Comparison of ENCODE assay signal across 8 mouse cellular contexts in the genomic region with DNA sequence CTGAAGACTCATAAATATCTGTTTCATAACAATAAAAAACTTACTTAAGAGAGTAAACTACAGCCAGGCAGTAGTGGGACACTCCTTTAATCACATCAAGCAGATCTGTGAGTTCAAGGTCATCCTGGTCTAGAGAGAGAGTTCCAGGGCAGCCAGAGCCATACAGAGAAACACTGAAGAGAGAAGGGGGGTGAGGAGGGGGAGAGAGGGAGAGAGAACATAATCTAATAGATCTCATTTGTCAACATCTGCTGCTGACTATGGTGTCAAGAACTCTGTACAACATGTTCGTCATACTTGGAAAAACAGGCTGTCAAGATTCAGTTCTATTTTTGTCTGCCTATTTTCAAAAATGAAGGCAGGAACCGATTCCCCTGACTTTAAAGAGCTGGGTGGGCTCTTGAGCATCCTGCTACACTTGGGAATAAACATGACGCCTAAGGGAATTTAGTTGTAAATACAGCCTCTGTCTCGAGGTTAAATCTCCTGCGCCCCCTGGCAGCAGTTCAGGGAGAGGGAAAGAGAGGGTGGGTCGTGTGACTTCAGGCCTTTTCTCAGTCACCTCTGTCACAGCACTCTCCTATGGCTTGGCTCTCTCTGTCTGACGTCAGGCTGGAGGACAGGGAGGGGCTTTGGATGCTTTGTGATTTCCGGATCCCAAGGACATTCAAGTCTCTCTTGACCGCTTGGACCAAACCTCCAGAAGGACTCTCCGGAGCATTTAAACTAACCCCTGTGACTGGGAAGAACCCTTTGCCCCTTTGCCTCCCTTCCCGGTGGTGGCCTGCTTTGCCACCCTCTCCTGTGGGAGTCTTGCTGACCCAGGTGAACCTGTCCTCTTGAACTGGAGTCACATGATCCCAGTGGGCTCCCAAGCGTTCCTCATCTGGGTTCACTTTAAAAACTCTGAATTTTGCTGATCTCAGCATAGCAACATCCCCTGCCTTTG. TPM values are rescaled to one million over a fixed set of nuclear protein-coding genes. Genes with fewer than 3 reads are reported as not detected.
DNase-seq lines count a peak whose midpoint lies in the region; ATAC-seq lines count a peak whose summit lies in the region.

No protein-coding gene starts in this region.

- no peaks in the 10 kb centered on the region for H3K9me3 ChIP-seq in forebrain, embryonic 15.5 days
- H3K9me3 ChIP-seq in hindbrain, embryonic 13.5 days, result no peaks in the 10 kb centered on the region
- no peaks in the 10 kb centered on the region for H3K9me3 ChIP-seq in limb, embryonic 15.5 days
- no peaks in the 10 kb centered on the region for H3K9me3 ChIP-seq in midbrain, embryonic 15.5 days

- H3K9ac ChIP-seq in forebrain, embryonic 15.5 days (replicated peaks), result no peak overlapping the region
- H3K9ac ChIP-seq in hindbrain, embryonic 13.5 days, result no peak overlapping the region
- no peak overlapping the region for H3K9ac ChIP-seq in limb, embryonic 15.5 days
- H3K9ac ChIP-seq in midbrain, embryonic 15.5 days, result no peak overlapping the region

- peak; percentile 64; the same call in 1 of the 2 replicates for ATAC-seq in forebrain, embryonic 15.5 days (replicated peaks)
- ATAC-seq in hindbrain, embryonic 13.5 days (ENCODE audit: low FRiP score), result peak; percentile 77
- 0 out of 2 replicates have a peak, but pooled peaks have one; percentile 55 for ATAC-seq in limb, embryonic 15.5 days (ENCODE audit: insufficient number of reproducible peaks, low FRiP score, low TSS enrichment, low read depth)
- peak; percentile 81 for ATAC-seq in midbrain, embryonic 15.5 days (replicated peaks)

- DNase-seq in adrenal gland, adult (ENCODE audit: inconsistent age in 2 of 2, low spot score in 1 of 2), result peak; percentile 27 to 68
- DNase-seq in adrenal gland, postnatal 4 days (ENCODE audit: low spot score in 2 of 2), result no peak
- peak; percentile 89 for DNase-seq in ZHBTc4 (ENCODE audit: low read depth, low spot score)
- peak; percentile 59 for DNase-seq in thymus, postnatal 0 days (ENCODE audit: low spot score)

- peaks cover 9% of the 10 kb centered on the region; the same call in 1 of the 2 replicates for H3K4me1 ChIP-seq in forebrain, embryonic 15.5 days
- H3K4me1 ChIP-seq in hindbrain, embryonic 13.5 days (replicated peaks), result peaks cover 8% of the 10 kb centered on the region
- peaks cover 9% of the 10 kb centered on the region for H3K4me1 ChIP-seq in limb, embryonic 15.5 days
- H3K4me1 ChIP-seq in midbrain, embryonic 15.5 days, result no peaks in the 10 kb centered on the region; the same call in 1 of the 2 replicates

- H3K4me2 ChIP-seq in forebrain, embryonic 15.5 days (replicated peaks), result no peak overlapping the region
- peak overlapping the region; percentile 20; the same call in 1 of the 2 replicates for H3K4me2 ChIP-seq in hindbrain, embryonic 13.5 days
- peak overlapping the region; percentile 10; the same call in 1 of the 2 replicates for H3K4me2 ChIP-seq in limb, embryonic 15.5 days
- H3K4me2 ChIP-seq in midbrain, embryonic 15.5 days, result peak overlapping the region; percentile 18

- no peak overlapping the region for H3K4me3 ChIP-seq in forebrain, embryonic 15.5 days
- 0 out of 2 replicates have a peak overlapping the region, but pooled peaks have one; percentile 2 for H3K4me3 ChIP-seq in hindbrain, embryonic 13.5 days
- no peak overlapping the region for H3K4me3 ChIP-seq in limb, embryonic 15.5 days
- no peak overlapping the region for H3K4me3 ChIP-seq in midbrain, embryonic 15.5 days

- H3K27me3 ChIP-seq in forebrain, embryonic 15.5 days, result no peaks in the 10 kb centered on the region
- no peaks in the 10 kb centered on the region for H3K27me3 ChIP-seq in hindbrain, embryonic 13.5 days
- H3K27me3 ChIP-seq in limb, embryonic 15.5 days, result no peaks in the 10 kb centered on the region
- H3K27me3 ChIP-seq in midbrain, embryonic 15.5 days (replicated peaks), result no peaks in the 10 kb centered on the region

- WGBS in forebrain, embryonic 15.5 days, result 5% methylated on average over 12 of the region's 12 CpGs
- 7% methylated on average over 12 of the region's 12 CpGs for WGBS in hindbrain, embryonic 13.5 days
- 5% methylated on average over 12 of the region's 12 CpGs for WGBS in limb, embryonic 15.5 days
- 6% methylated on average over 12 of the region's 12 CpGs for WGBS in midbrain, embryonic 15.5 days

- H3K27ac ChIP-seq in forebrain, embryonic 15.5 days (replicated peaks), result no peak overlapping the region
- no peak overlapping the region for H3K27ac ChIP-seq in hindbrain, embryonic 13.5 days
- H3K27ac ChIP-seq in limb, embryonic 15.5 days, result no peak overlapping the region
- no peak overlapping the region for H3K27ac ChIP-seq in midbrain, embryonic 15.5 days

- H3K36me3 ChIP-seq in forebrain, embryonic 15.5 days, result no peaks in the 10 kb centered on the region
- no peaks in the 10 kb centered on the region for H3K36me3 ChIP-seq in hindbrain, embryonic 13.5 days
- H3K36me3 ChIP-seq in limb, embryonic 15.5 days, result no peaks in the 10 kb centered on the region
- H3K36me3 ChIP-seq in midbrain, embryonic 15.5 days (replicated peaks), result no peaks in the 10 kb centered on the region

RNA-seq across cellular contexts. Expression of a gene that starts 9.0 kb away (rescaled TPM):
- total RNA-seq in adrenal gland, postnatal 4 days (2021), result 10 to 100 TPM; 21.9 to 34.6 TPM
- polyA plus RNA-seq in forebrain, embryonic 15.5 days (2015; fragmentation: Nextera tagmentation; extraction: Ambion mirVana), result 6.4 and 7.3 TPM in 2 replicates
- polyA plus RNA-seq in hindbrain, embryonic 13.5 days (2015; fragmentation: Nextera tagmentation; extraction: Ambion mirVana), result 9.2 and 10.8 TPM in 2 replicates
- 51.1 and 53.1 TPM in 2 replicates for polyA plus RNA-seq in limb, embryonic 15.5 days (2015; fragmentation: Nextera tagmentation; extraction: Ambion mirVana)
- 9.2 and 13.4 TPM in 2 replicates for polyA plus RNA-seq in midbrain, embryonic 15.5 days (2015; fragmentation: Nextera tagmentation; extraction: Ambion mirVana)
- 43.2 and 43.8 TPM in 2 replicates for polyA plus RNA-seq in thymus, postnatal 0 days (2015; fragmentation: Nextera tagmentation; extraction: Ambion mirVana)

RNA-seq across cellular contexts. Expression of a gene that starts 16.5 kb away (rescaled TPM):
- 10 to 100 TPM; 10.1 to 12.9 TPM for total RNA-seq in adrenal gland, postnatal 4 days (2021)
- polyA plus RNA-seq in forebrain, embryonic 15.5 days (2015; fragmentation: Nextera tagmentation; extraction: Ambion mirVana), result 15.9 TPM in 2 replicates
- 21.1 and 23.1 TPM in 2 replicates for polyA plus RNA-seq in hindbrain, embryonic 13.5 days (2015; fragmentation: Nextera tagmentation; extraction: Ambion mirVana)
- polyA plus RNA-seq in limb, embryonic 15.5 days (2015; fragmentation: Nextera tagmentation; extraction: Ambion mirVana), result 14.5 and 15.9 TPM in 2 replicates
- polyA plus RNA-seq in midbrain, embryonic 15.5 days (2015; fragmentation: Nextera tagmentation; extraction: Ambion mirVana), result 20.6 and 21.6 TPM in 2 replicates
- polyA plus RNA-seq in thymus, postnatal 0 days (2015; fragmentation: Nextera tagmentation; extraction: Ambion mirVana), result 9.9 and 11.0 TPM in 2 replicates

Comparison
In these comparisons a context has a peak if more than half of its experiments do, and no peak if none do; other contexts are left out.
1. DNase-seq: peak in adrenal gland, adult (2 of 2), ZHBTc4 (single experiment) and thymus, postnatal 0 days (single experiment); none in adrenal gland, postnatal 4 days (0 of 2).
2. Peak in every context shown above with its lines, with median percentiles within 50 percentile points of each other: ATAC-seq.